Mouse (Mus musculus) gastrocnemius, postnatal 10 days (tissue): ENCODE results near the gene Fgfr2. TPM values are rescaled to one million over a fixed set of nuclear protein-coding genes. Genes with fewer than 3 reads are reported as not detected.

ENCODE experiments used
- DNase-seq: peaks from one replicate; pipeline ENCODE4 v3.0.0; 2021; ENCODE audit warnings: mixed read lengths
- total RNA-seq, 2 experiments: library from RNA; stranded (reverse); gene quantifications; 2 replicates each; pipeline ENCODE4 v1.2.3; 2021

Fgfr2 gene
- total RNA-seq, 2 experiments from 2014 or later = 3.0 to 6.1 TPM

GRCm38 (mm10) chr7:130828475-130828874 is 2294.7 kb downstream of the Fgfr2 start:
- no peak for DNase-seq

GRCm38 (mm10) chr7:130827844-130828403 is 2295.2 kb downstream of the Fgfr2 start:
- no peak for DNase-seq

- peak; percentile 57 for DNase-seq
Measured at GRCm38 (mm10) chr7:130827431-130827830, 2295.7 kb downstream of the Fgfr2 start.

- DNase-seq = no peak
Measured at GRCm38 (mm10) chr7:130826343-130826742, 2296.8 kb downstream of the Fgfr2 start.

GRCm38 (mm10) chr7:130823992-130824391 is 2299.2 kb downstream of the Fgfr2 start:
- DNase-seq = no peak

GRCm38 (mm10) chr7:130819624-130820023 is 2303.5 kb downstream of the Fgfr2 start:
- DNase-seq = no peak

GRCm38 (mm10) chr7:130818813-130819212 is 2304.3 kb downstream of the Fgfr2 start:
- no peak for DNase-seq

- DNase-seq = no peak
Measured at GRCm38 (mm10) chr7:130816243-130816642, 2306.9 kb downstream of the Fgfr2 start.

GRCm38 (mm10) chr7:130815601-130816000 is 2307.5 kb downstream of the Fgfr2 start:
- no peak for DNase-seq

- DNase-seq = no peak
Measured at GRCm38 (mm10) chr7:130812407-130812806, 2310.7 kb downstream of the Fgfr2 start.

GRCm38 (mm10) chr7:130810238-130810637 is 2312.9 kb downstream of the Fgfr2 start:
- no peak for DNase-seq

- DNase-seq = no peak
Measured at GRCm38 (mm10) chr7:130808694-130809093, 2314.5 kb downstream of the Fgfr2 start.

GRCm38 (mm10) chr7:130807749-130808148 is 2315.4 kb downstream of the Fgfr2 start:
- DNase-seq = peak; percentile 31

- no peak for DNase-seq
Measured at GRCm38 (mm10) chr7:130804991-130805390, 2318.2 kb downstream of the Fgfr2 start.

GRCm38 (mm10) chr7:130803251-130803825 is 2319.8 kb downstream of the Fgfr2 start:
- DNase-seq = no peak

GRCm38 (mm10) chr7:130801811-130802210 is 2321.3 kb downstream of the Fgfr2 start:
- no peak for DNase-seq

GRCm38 (mm10) chr7:130800681-130801080 is 2322.5 kb downstream of the Fgfr2 start:
- DNase-seq = no peak

GRCm38 (mm10) chr7:130799418-130799817 is 2323.7 kb downstream of the Fgfr2 start:
- DNase-seq = no peak

GRCm38 (mm10) chr7:130797524-130797923 is 2325.6 kb downstream of the Fgfr2 start:
- DNase-seq = no peak

GRCm38 (mm10) chr7:130796786-130797185 is 2326.4 kb downstream of the Fgfr2 start:
- no peak for DNase-seq

- DNase-seq = no peak
Measured at GRCm38 (mm10) chr7:130793671-130794070, 2329.5 kb downstream of the Fgfr2 start.

- DNase-seq = no peak
Measured at GRCm38 (mm10) chr7:130789456-130789855, 2333.7 kb downstream of the Fgfr2 start.

- DNase-seq = no peak
Measured at GRCm38 (mm10) chr7:130788950-130789349, 2334.2 kb downstream of the Fgfr2 start.

- no peak for DNase-seq
Measured at GRCm38 (mm10) chr7:130787537-130787936, 2335.6 kb downstream of the Fgfr2 start.
